Mouse (Mus musculus): ENCODE measurements around the gene Rapgef4.

GRCm38 (mm10) chr2:72054280-72054679 lies 73.2 kb downstream of the Rapgef4 start:
- TF ChIP-seq CTCF (IDR thresholded peaks at IDR 0.05; ENCODE audit: low read depth, low read length) (no peak), TAL1 (conservative IDR thresholded peaks at IDR 0.05; ENCODE audit: low read depth, low read length) (no peak)
